Mouse (Mus musculus) lung, postnatal 0 days (tissue): Measurements from ENCODE around the gene Nr2e1. TPM values are rescaled to one million over a fixed set of nuclear protein-coding genes. Genes with fewer than 3 reads are reported as not detected.

Experiments
- ATAC-seq: fragments of 200-750 bp; cut with Nextera tagmentation; 2 replicates; pipeline ENCODE4 v1.8.0; 2017; ENCODE audit warnings: moderate library complexity
- DNase-seq: peaks from one replicate; pipeline ENCODE4 v3.0.0-alpha.2; 2016; ENCODE audit warnings: low spot score
- H3K27ac ChIP-seq: fragments of 300-500 bp; sonication (generic); 2 replicates; pipeline ENCODE4 v1.5.1; 2014; ENCODE audit warnings: antibody characterized with exemption, mild to moderate bottlenecking, low read length, mixed read lengths
- H3K27me3 ChIP-seq: fragments of 300-500 bp; sonication (generic); replicated peaks from 2 replicates; pipeline ENCODE4 v1.6.1; 2014; ENCODE audit warnings: low read length, mixed read lengths; ENCODE audit not compliant: insufficient read depth
- H3K36me3 ChIP-seq: fragments of 300-500 bp; sonication (generic); 2 replicates; pipeline ENCODE4 v1.6.1; 2014; ENCODE audit warnings: low read length, mixed read lengths; ENCODE audit not compliant: insufficient read depth
- H3K4me1 ChIP-seq: fragments of 300-500 bp; sonication (generic); 2 replicates; pipeline ENCODE4 v1.6.1; 2014; ENCODE audit warnings: antibody characterized with exemption, low read depth, low read length, mixed read lengths; ENCODE audit not compliant: insufficient read depth
- H3K4me2 ChIP-seq: fragments of 300-500 bp; sonication (generic); replicated peaks from 2 replicates; pipeline ENCODE4 v1.6.1; 2014; ENCODE audit warnings: low read depth, mild to moderate bottlenecking, low read length, moderate library complexity, mixed read lengths
- H3K4me3 ChIP-seq: fragments of 300-500 bp; sonication (generic); 2 replicates; pipeline ENCODE4 v1.5.1; 2014; ENCODE audit warnings: low read depth, low read length
- H3K9ac ChIP-seq: fragments of 300-500 bp; sonication (generic); replicated peaks from 2 replicates; pipeline ENCODE4 v1.6.1; 2014; ENCODE audit warnings: low read depth, mild to moderate bottlenecking
- H3K9me3 ChIP-seq: fragments of 300-500 bp; sonication (generic); 2 replicates; pipeline ENCODE4 v1.6.1; 2016; ENCODE audit warnings: low read length, mixed read lengths
- CTCF ChIP-seq: IDR thresholded peaks from 2 replicates; pipeline ENCODE4 v1.5.1; 2016; ENCODE audit warnings: antibody characterized with exemption, mild to moderate bottlenecking
- EP300 ChIP-seq: IDR thresholded peaks from 2 replicates; pipeline ENCODE4 v1.6.1; 2016; ENCODE audit warnings: antibody characterized with exemption, mild to moderate bottlenecking, control low read depth
- WGBS: fragments of 180-500 bp; shearing (Covaris S2); extraction: QIAGEN DNeasy Blood & Tissue Kit; methylation state at CpG from one replicate; pipeline ENCODE4 v1.1.7; 2014; 5-methylcytosine and 5-hydroxymethylcytosine counted together
- polyA plus RNA-seq: library from polyadenylated mRNA; unstranded; fragments of >200 nt; fragmentation: Nextera tagmentation; extraction: Ambion mirVana; gene quantifications from 2 replicates; pipeline ENCODE4 v1.2.1, GENCODE M21; 2015

The Nr2e1 gene
- not detected in 2 replicates for polyA plus RNA-seq

- WGBS = under 1% methylated on average over 39 of the region's 43 CpGs
- no peak within 1 kb of the TSS for H3K9ac ChIP-seq
- H3K27me3 ChIP-seq = peaks cover 79% of the 10 kb centered on the region
- ATAC-seq (no peak), DNase-seq (no peak)
- H3K4me2 ChIP-seq = peak within 1 kb of the TSS; percentile 36
- H3K4me1 ChIP-seq = no peaks in the 10 kb centered on the region; the same call in 1 of the 2 replicates
- H3K36me3 ChIP-seq = no peaks in the 10 kb centered on the region
- peak within 1 kb of the TSS; percentile 31 for H3K4me3 ChIP-seq
- no peak for TF ChIP-seq CTCF
- no peak for TF ChIP-seq EP300
- no peaks in the 10 kb centered on the region for H3K9me3 ChIP-seq
- H3K27ac ChIP-seq = no peak within 1 kb of the TSS
These were observed at the start of gene Nr2e1, which contains the start of gene Ostm1 for GRCm38 (mm10) chr10:42583157-42583872. Gene Nr2e1, minus strand, starts transcription at chr10:42583632. Gene Ostm1, plus strand, starts transcription at chr10:42583822.

- 2% methylated on average over 38 of the region's 39 CpGs for WGBS
- no peak for ATAC-seq
These were observed 49.3 kb upstream of the Nr2e1 start for GRCm38 (mm10) chr10:42632453-42633360.

GRCm38 (mm10) chr10:42631754-42632452 is 48.5 kb upstream of the Nr2e1 start:
- ATAC-seq = no peak
- Histone ChIP-seq H3K9ac (no peak overlapping the region), H3K36me3 (no peaks in the 10 kb centered on the region), H3K4me3 (peak overlapping the region; percentile 57), H3K4me1 (peaks cover 12% of the 10 kb centered on the region; the same call in 1 of the 2 replicates), H3K27me3 (peaks cover 61% of the 10 kb centered on the region), H3K9me3 (no peaks in the 10 kb centered on the region), H3K4me2 (peak overlapping the region; percentile 68), H3K27ac (no peak overlapping the region)
- no peak for DNase-seq
- under 1% methylated on average over 42 of the region's 42 CpGs for WGBS
- TF ChIP-seq EP300 (no peak), CTCF (no peak)

More at GRCm38 (mm10) chr10:42632453-42633360, 49.3 kb upstream of the Nr2e1 start:
- Histone ChIP-seq H3K4me1 (peaks cover 14% of the 10 kb centered on the region; the same call in 1 of the 2 replicates), H3K36me3 (no peaks in the 10 kb centered on the region), H3K4me3 (peak overlapping the region; percentile 57), H3K9ac (0 out of 2 replicates have a peak overlapping the region, but pooled peaks have one; percentile 16), H3K9me3 (no peaks in the 10 kb centered on the region), H3K27ac (no peak overlapping the region), H3K4me2 (peak overlapping the region; percentile 68), H3K27me3 (peaks cover 69% of the 10 kb centered on the region)
- TF ChIP-seq CTCF (no peak), EP300 (no peak)
- DNase-seq = no peak

- ATAC-seq (no peak), DNase-seq (no peak)
- Histone ChIP-seq H3K9me3 (no peaks in the 10 kb centered on the region), H3K27me3 (peaks cover 52% of the 10 kb centered on the region), H3K9ac (no peak overlapping the region), H3K27ac (no peak overlapping the region), H3K36me3 (no peaks in the 10 kb centered on the region), H3K4me1 (peaks cover 9% of the 10 kb centered on the region; the same call in 1 of the 2 replicates), H3K4me3 (no peak overlapping the region), H3K4me2 (no peak overlapping the region)
- no peak for TF ChIP-seq CTCF
- no peak for TF ChIP-seq EP300
- 6% methylated on average over 19 of the region's 19 CpGs for WGBS
These were observed 47.3 kb upstream of the Nr2e1 start for GRCm38 (mm10) chr10:42630596-42631355.

- no peaks in the 10 kb centered on the region for H3K9me3 ChIP-seq
- H3K27me3 ChIP-seq = peaks cover 13% of the 10 kb centered on the region
- no peaks in the 10 kb centered on the region for H3K4me1 ChIP-seq
- H3K36me3 ChIP-seq = no peaks in the 10 kb centered on the region
- no peak overlapping the region for H3K4me3 ChIP-seq
- H3K9ac ChIP-seq = no peak overlapping the region
- no peak for ATAC-seq
- no peak overlapping the region for H3K27ac ChIP-seq
- no peak for TF ChIP-seq CTCF
- TF ChIP-seq EP300 = no peak
- H3K4me2 ChIP-seq = no peak overlapping the region
- no peak for DNase-seq
- WGBS = 59% methylated on average over 2 of the region's 2 CpGs
These were observed 42.5 kb upstream of the Nr2e1 start for GRCm38 (mm10) chr10:42625907-42626306.
